Mouse (Mus musculus) stomach, postnatal 0 days (tissue): ENCODE results near the gene Mpdu1.

ENCODE experiments used
- CTCF ChIP-seq: IDR thresholded peaks from 2 replicates; pipeline ENCODE4 v1.5.1; 2016; ENCODE audit warnings: antibody characterized with exemption, low read depth, mild to moderate bottlenecking, moderate library complexity
- EP300 ChIP-seq: optimal IDR thresholded peaks from 2 replicates; pipeline ENCODE3; 2016; ENCODE audit warnings: antibody characterized with exemption

DNA sequence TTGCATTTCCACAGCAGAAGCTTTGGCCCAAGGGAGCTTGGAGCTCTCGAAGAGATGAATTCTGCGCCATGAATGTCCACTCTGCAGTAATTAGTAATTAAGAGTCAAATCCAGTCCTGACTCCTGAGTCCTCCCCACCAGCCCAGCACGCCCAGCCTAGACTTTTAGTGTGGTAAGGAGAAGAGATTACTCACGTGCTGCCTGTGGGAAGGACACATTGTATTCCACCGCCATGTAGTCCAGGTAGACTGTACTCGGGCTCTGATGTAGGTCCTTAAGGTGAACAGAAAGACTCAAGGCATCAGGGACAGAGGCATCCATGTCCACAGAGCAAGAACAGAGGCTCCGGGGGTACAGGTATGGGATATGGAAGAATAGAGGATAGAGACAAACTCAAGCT is 2.4 kb upstream of the Mpdu1 start:
- no peak for TF ChIP-seq CTCF
- TF ChIP-seq EP300 = no peak
